Mouse (Mus musculus): ENCODE results near the gene Efna2. TPM values are rescaled to one million over a fixed set of nuclear protein-coding genes. Genes with fewer than 3 reads are reported as not detected.
A peak's percentile ranks its signal among the peaks of the same experiment; 100 is the strongest.

The Efna2 gene
- polyA plus RNA-seq, 1 experiment from 2014 or later: 21.4 TPM

DNA sequence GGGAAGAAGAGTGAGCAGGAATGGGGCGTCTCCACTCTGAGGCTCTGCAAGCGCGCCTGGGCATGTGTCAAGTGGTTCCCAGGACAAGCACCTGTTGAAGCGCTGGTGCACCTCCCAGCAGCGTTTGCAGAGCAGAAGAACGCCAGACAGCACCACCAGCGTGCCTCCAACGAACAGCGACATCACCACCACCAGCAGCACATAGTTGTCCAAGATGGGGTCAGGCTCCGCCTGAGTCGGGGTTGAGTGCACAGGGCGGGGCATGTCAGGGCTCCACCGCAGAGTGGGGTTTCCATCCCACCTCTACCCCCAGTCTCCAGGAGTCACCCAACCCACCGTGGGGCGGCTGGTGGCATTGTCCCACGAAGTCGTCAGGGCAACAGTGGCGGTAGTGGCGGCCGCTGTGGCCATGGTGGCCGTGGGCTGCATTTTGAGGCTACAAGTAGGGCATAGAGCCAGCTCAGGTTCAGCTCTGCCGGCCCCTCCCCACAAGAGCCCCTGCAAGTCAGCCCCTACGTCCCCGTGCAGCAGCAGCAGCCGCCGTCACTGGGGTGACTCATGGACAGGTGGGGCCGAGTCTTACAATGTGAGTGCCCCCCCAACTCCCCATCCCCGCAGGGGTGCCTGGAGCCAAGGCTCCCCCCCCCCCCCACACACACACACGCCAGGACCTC, 42.2 kb upstream of the Efna2 start:
- Histone ChIP-seq H3K36me3 (peaks cover 46% of the 10 kb centered on the region), H3K4me2 (peak overlapping the region; percentile 93), H3K4me1 (replicated peaks) (peaks cover 58% of the 10 kb centered on the region), H3K27me3 (peaks cover 27% of the 10 kb centered on the region), H3K9ac (peak overlapping the region; percentile 97), H3K9me3 (no peaks in the 10 kb centered on the region), H3K27ac (peak overlapping the region; percentile 98), H3K4me3 (peak overlapping the region; percentile 82)
- ATAC-seq (ENCODE audit: low FRiP score): no peak
- WGBS: 5% methylated on average over 27 of the region's 29 CpGs

DNA sequence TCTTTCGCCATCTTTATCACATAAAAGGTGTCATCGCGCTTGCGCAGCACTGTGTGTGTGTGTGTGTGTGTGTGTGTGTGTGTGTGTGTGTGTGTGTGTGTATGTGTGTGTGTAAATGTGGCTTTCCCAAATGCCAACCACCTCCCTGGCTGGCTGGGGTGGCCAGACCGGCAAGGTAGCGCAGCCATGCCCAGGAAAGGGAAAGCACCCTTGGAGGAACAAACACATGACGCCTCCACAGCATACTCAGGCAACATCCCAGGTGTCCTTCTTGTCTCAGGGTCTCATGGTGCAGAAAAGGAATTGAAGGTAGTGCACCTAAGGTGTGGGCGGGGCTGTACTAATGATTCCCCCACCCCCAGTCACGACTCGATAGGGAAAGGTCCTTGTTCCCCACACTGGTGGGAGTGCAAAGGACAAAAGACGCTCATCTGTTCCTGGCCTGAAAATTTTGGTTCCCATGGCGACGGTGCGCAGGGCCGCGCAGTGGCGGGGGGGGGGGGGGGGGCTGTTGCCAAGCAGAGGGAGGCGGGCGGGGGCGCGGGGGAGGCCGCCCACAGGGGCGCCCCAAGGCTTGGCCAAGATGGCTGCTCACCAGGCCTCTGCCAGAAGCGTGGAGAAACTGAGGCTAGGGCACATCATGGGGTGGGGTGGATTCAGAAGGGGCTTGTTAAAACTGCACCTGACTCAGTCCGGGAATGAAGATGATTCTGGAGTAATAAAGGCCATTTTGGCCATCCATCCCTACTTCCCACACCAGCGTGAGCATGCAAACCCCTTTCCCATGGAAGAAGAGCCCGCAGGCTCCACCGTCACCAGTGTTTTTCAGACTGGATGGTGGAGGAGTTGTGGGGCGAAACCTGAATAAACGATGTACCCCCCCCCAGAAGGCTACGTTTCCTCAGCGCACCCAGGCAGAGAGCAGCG, 41.4 kb upstream of the Efna2 start:
- Histone ChIP-seq H3K4me1 (replicated peaks) (peaks cover 60% of the 10 kb centered on the region), H3K4me3 (peak overlapping the region; percentile 82), H3K27ac (peak overlapping the region; percentile 98), H3K9me3 (no peaks in the 10 kb centered on the region), H3K4me2 (peak overlapping the region; percentile 93), H3K27me3 (peaks cover 25% of the 10 kb centered on the region), H3K9ac (peak overlapping the region; percentile 97), H3K36me3 (peaks cover 38% of the 10 kb centered on the region)
- WGBS: 3% methylated on average over 25 of the region's 33 CpGs
- no peak for ATAC-seq (ENCODE audit: low FRiP score)

DNA sequence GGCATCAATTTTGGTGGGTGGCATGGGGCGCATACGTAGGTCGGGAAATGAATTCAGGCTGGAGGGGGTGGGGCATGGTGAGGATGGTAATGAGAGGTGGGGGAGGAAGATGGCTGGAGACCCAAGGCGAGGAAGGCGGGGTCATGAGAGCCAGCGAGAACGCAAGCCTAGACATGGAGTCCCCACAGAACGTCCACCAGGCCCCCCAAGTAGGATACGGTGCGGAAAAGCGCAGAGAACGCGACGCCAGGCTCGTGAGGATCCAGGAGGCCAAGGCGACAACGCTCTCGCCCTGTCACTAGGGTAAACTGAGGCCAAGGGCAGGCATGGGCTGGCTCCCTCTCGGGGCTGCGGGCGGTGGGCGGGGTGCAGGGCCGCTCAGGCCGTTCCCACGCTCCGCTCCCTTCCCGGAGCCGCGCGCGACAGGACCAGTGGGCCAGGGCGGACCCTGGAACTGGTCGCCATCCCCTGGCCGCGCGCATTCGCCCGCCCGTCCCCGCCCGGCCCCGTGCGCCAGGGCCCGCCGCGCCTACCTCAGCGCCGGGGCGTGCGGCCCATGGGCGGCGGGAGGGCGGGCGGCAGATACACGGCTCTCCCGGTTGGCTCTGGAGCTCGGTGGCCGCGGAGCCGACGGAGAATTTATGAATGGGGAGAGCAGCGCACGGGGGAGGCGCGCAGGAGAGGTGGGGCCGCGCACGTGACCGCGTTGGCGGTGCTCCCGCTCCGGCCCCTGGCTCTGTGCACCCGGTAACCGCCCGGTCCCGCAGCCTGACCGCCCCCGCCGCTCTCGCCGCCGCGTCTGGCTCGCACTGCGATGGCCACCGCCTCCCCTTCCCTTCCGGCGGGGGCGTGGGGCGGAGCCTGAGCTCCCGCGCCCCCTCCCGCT, 40.5 kb upstream of the Efna2 start, which contains the start of gene Atp5d:
TSS of gene Atp5d (plus strand) at position 80 of the 886 bp plus-strand sequence.
- Histone ChIP-seq H3K4me3 (peak within 1 kb of the TSS; percentile 82), H3K9ac (peak within 1 kb of the TSS; percentile 97), H3K4me1 (replicated peaks) (peaks cover 63% of the 10 kb centered on the region), H3K4me2 (peak within 1 kb of the TSS; percentile 93), H3K36me3 (peaks cover 33% of the 10 kb centered on the region), H3K27ac (peak within 1 kb of the TSS; percentile 98), H3K27me3 (peaks cover 25% of the 10 kb centered on the region), H3K9me3 (no peaks in the 10 kb centered on the region)
- WGBS: 0% methylated on average over 77 of the region's 94 CpGs
- ATAC-seq (ENCODE audit: low FRiP score): peak; percentile 12

DNA sequence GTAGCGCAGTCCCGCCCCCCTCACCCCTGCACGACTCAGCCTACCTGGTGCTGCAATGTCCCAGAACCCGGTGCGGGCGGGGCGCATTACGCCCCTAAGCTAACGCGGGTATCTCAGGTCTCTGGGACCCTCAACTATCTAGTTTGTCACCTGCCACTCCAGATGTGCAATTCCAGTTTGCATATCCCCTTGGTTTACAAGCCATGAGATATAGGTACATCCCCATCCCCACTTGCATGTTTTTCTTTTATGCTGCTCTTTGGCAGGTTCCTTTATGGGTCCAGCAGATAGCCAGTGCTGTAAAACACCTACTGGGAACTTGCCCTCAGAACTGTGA, 39.9 kb upstream of the Efna2 start:
- peak overlapping the region; percentile 98 for H3K27ac ChIP-seq
- peak overlapping the region; percentile 93 for H3K4me2 ChIP-seq
- H3K4me3 ChIP-seq: peak overlapping the region; percentile 82
- peaks cover 33% of the 10 kb centered on the region for H3K36me3 ChIP-seq
- H3K9ac ChIP-seq: peak overlapping the region; percentile 97
- peaks cover 25% of the 10 kb centered on the region for H3K27me3 ChIP-seq
- 3% methylated on average over 8 of the region's 10 CpGs for WGBS
- H3K4me1 ChIP-seq (replicated peaks): peaks cover 67% of the 10 kb centered on the region
- no peaks in the 10 kb centered on the region for H3K9me3 ChIP-seq
- peak; percentile 2; the same call in 1 of the 2 replicates for ATAC-seq (ENCODE audit: low FRiP score)

DNA sequence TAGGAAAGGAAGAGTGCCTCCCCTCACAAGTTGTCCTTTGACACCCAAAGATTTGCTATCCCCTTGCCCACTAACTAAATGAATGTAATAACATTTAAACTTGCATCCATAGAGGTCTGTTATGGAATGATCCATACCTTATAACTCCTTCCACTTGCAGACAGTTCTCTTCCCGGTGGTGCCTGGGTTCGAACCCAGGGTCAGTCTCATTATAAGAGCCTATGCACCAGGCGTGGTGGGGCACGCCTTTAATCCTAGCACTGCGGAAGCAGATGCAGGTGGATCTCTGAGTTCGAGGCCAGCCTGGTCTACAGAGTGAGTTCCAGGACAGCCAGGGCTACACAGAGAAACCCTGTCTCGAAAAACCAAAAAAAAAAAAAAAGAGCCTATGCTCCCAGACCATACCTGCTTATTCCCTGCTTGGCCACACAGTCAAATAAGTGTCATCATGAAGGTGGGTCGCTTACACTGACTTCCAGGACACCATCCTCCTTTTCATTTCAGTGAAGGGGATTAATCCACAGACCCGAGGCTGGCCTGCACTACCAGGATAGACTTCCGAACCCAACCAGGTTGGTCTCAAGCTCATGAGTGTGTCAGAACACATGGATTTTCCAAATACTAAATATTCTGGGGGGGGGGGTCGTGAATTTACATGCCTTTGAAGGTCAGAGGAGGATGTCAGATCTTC, 39.2 kb upstream of the Efna2 start:
- Histone ChIP-seq H3K4me2 (peak overlapping the region; percentile 93; the same call in 1 of the 2 replicates), H3K27me3 (peaks cover 19% of the 10 kb centered on the region), H3K9ac (peak overlapping the region; percentile 63; the same call in 1 of the 2 replicates), H3K4me1 (replicated peaks) (peaks cover 72% of the 10 kb centered on the region), H3K4me3 (peak overlapping the region; percentile 82; the same call in 1 of the 2 replicates), H3K27ac (peak overlapping the region; percentile 98), H3K36me3 (peaks cover 33% of the 10 kb centered on the region), H3K9me3 (no peaks in the 10 kb centered on the region)
- no peak for ATAC-seq (ENCODE audit: low FRiP score)
- WGBS: 79% methylated on average over 11 of the region's 11 CpGs

DNA sequence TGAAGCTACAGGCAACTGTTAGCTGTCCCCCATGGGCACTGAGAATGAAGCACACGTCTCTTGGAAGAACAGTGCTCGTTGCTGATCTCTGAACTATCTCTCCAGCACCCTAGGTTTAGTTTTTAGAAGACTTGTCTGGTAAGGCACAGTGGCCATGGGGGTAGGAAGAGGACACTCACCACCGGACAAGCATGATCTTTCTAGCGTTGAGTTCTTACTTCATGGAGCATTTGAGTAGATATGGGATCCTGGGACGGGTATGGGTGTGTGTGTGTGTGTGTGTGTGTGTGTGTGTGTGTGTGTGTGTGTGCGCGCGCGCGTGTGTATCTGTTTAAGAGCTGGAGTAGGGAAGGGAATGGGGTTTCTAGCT, 38.6 kb upstream of the Efna2 start, which contains the start of gene Cbarp:
TSS of gene Cbarp (minus strand) at position 170 of the 370 bp plus-strand sequence.
- Histone ChIP-seq H3K27me3 (peaks cover 14% of the 10 kb centered on the region), H3K4me2 (peak within 1 kb of the TSS; percentile 93), H3K9me3 (no peaks in the 10 kb centered on the region), H3K27ac (peak within 1 kb of the TSS; percentile 98), H3K4me1 (replicated peaks) (peaks cover 77% of the 10 kb centered on the region), H3K4me3 (peak within 1 kb of the TSS; percentile 82), H3K9ac (peak within 1 kb of the TSS; percentile 97), H3K36me3 (peaks cover 32% of the 10 kb centered on the region)
- WGBS: 69% methylated on average over 10 of the region's 10 CpGs
- no peak for ATAC-seq (ENCODE audit: low FRiP score)

DNA sequence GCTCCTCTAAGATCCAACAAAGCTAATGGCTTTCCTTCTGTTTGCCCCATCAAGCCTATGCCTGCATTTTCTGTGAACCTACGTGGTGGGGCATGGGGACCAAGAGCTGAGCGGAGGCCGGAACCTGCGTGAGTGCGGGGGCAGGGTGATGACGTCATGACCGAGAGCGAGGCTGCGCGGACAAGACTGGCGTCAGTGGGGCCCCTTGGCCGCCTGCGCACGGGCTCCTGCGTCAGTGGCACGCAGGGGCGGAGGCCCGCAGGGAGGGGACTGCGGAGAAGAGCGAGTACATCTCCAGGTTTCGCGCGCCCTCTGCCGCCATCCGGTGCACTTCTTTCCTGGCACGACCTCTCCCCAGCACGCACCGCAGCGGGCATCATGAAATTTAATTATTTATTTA, 38.0 kb upstream of the Efna2 start:
- Histone ChIP-seq H3K4me2 (peak overlapping the region; percentile 83), H3K9ac (peak overlapping the region; percentile 63), H3K4me1 (replicated peaks) (peaks cover 78% of the 10 kb centered on the region), H3K27me3 (peaks cover 8% of the 10 kb centered on the region), H3K36me3 (peaks cover 32% of the 10 kb centered on the region), H3K4me3 (peak overlapping the region; percentile 81), H3K27ac (peak overlapping the region; percentile 91), H3K9me3 (no peaks in the 10 kb centered on the region)
- under 1% methylated on average over 29 of the region's 29 CpGs for WGBS
- peak; percentile 33 for ATAC-seq (ENCODE audit: low FRiP score)

DNA sequence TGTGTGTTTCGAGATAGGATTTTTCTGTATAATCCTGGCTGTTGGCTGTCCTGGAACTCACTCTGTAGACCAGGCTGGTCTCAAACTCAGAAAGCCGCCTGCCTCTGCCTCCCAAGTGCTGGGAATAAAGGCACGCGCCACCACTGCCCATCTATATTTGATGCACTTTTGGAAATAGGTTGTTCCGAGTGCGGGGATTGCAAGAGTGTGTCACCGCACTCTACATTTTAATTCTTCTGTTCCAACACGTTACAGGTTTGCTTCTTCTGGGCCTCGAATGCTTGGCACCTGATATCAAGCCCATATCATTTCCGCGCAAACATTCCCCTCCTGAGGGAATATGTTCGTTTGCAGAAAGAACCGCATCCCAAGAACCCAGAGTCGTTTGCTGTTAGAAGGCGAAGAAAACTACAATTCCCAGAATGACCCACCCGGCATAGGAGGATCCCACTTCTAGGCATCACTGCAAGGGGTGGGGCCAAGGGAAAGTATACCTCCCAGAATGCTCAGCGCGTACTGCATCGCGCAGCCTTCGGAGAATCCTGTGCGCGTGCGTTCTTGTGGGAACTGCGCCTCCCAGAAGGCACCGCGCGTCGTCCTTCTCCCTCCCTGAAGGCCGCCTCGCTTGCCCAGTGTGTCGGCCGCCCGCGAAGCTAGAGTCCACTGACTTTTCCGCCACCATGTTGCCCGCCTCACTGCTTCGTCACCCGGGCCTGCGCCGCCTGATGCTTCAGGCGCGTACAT, 37.3 kb upstream of the Efna2 start:
- 0 out of 2 replicates have a peak, but pooled peaks cover 2% of the 10 kb centered on the region for H3K27me3 ChIP-seq
- peak overlapping the region; percentile 91 for H3K27ac ChIP-seq
- peak overlapping the region; percentile 83 for H3K4me2 ChIP-seq
- H3K36me3 ChIP-seq: peaks cover 33% of the 10 kb centered on the region
- no peaks in the 10 kb centered on the region for H3K9me3 ChIP-seq
- H3K9ac ChIP-seq: peak overlapping the region; percentile 97
- H3K4me3 ChIP-seq: peak overlapping the region; percentile 81
- peak; percentile 79 for ATAC-seq (ENCODE audit: low FRiP score)
- 1% methylated on average over 42 of the region's 43 CpGs for WGBS
- H3K4me1 ChIP-seq (replicated peaks): peaks cover 78% of the 10 kb centered on the region

DNA sequence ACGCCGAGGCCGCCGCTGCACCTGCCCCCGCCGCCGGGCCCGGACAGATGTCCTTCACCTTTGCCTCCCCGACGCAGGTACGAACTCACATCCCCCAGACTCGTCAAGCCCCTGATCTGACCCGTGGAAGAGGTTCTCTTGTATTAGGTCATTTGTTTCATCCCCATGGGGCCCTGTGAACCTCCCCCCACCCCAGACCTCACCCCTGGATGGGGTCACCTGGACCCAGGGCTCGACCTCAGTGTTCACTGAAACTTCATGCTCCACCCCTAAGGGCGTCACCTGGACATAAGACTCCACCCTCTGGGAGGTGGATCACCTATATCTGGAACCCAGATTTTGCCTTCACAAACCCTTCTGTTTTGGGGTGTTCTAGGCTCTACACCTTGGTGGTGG, 36.8 kb upstream of the Efna2 start:
- Histone ChIP-seq H3K27me3 (no peaks in the 10 kb centered on the region), H3K9me3 (no peaks in the 10 kb centered on the region), H3K27ac (peak overlapping the region; percentile 91), H3K4me3 (peak overlapping the region; percentile 81), H3K9ac (peak overlapping the region; percentile 97), H3K36me3 (peaks cover 33% of the 10 kb centered on the region), H3K4me1 (replicated peaks) (peaks cover 78% of the 10 kb centered on the region), H3K4me2 (peak overlapping the region; percentile 83)
- ATAC-seq (ENCODE audit: low FRiP score): peak; percentile 2
- WGBS: 0% methylated on average over 15 of the region's 15 CpGs

DNA sequence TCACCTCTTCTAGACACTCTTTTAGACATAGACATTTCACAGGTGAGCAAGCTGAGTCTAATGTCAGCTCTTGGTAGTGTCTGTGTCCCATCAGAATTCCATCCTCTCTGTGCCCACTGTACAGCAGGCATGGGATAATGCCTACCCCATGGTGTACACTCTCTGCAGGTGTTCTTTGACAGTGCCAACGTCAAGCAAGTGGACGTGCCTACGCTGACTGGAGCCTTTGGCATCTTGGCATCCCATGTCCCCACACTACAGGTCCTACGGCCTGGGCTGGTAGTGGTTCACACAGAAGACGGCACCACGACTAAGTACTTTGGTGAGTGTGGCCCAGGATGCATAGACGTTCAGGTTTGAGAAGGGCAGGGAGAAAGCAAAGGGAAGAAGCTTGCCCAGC, 35.6 kb upstream of the Efna2 start:
- no peaks in the 10 kb centered on the region for H3K9me3 ChIP-seq
- no peak overlapping the region for H3K9ac ChIP-seq
- H3K4me2 ChIP-seq: 0 out of 2 replicates have a peak overlapping the region, but pooled peaks have one; percentile 83
- 0 out of 2 replicates have a peak overlapping the region, but pooled peaks have one; percentile 81 for H3K4me3 ChIP-seq
- no peak overlapping the region for H3K27ac ChIP-seq
- H3K27me3 ChIP-seq: no peaks in the 10 kb centered on the region
- 94% methylated on average over 7 of the region's 7 CpGs for WGBS
- ATAC-seq (ENCODE audit: low FRiP score): no peak
- H3K4me1 ChIP-seq (replicated peaks): peaks cover 75% of the 10 kb centered on the region
- peaks cover 33% of the 10 kb centered on the region for H3K36me3 ChIP-seq
